Mouse (Mus musculus): ENCODE measurements around the gene Uhrf1bp1l. TPM values are rescaled to one million over a fixed set of nuclear protein-coding genes. Genes with fewer than 3 reads are reported as not detected.

Uhrf1bp1l gene
- polyA plus RNA-seq, 1 experiment = 56.8 TPM

- Histone ChIP-seq H3K27ac (ENCODE audit: insufficient read depth, low read length) (no peak overlapping the region), H3K4me1 (ENCODE audit: control insufficient read depth, insufficient read depth, low read length) (peaks cover 8% of the 10 kb centered on the region; the same call in 1 of the 2 replicates), H3K27me3 (ENCODE audit: control insufficient read depth, insufficient read depth, low read length) (no peaks in the 10 kb centered on the region), H3K4me3 (replicated peaks; ENCODE audit: insufficient read depth, low read depth, low read length) (no peak overlapping the region)
- 43% methylated on average over 5 of the region's 5 CpGs for WGBS
- DNase-seq = peak in 1 of 2 experiments; percentile 28
- no peak for TF ChIP-seq POLR2A (IDR thresholded peaks at IDR 0.05; ENCODE audit: borderline replicate concordance, insufficient read depth, low read length)
- TF ChIP-seq CTCF (IDR thresholded peaks at IDR 0.05; ENCODE audit: borderline replicate concordance, insufficient read depth, low read depth, low read length) = no peak
Observed at GRCm38 (mm10) chr10:89855251-89855875, 110.6 kb downstream of the Uhrf1bp1l start.

DNA sequence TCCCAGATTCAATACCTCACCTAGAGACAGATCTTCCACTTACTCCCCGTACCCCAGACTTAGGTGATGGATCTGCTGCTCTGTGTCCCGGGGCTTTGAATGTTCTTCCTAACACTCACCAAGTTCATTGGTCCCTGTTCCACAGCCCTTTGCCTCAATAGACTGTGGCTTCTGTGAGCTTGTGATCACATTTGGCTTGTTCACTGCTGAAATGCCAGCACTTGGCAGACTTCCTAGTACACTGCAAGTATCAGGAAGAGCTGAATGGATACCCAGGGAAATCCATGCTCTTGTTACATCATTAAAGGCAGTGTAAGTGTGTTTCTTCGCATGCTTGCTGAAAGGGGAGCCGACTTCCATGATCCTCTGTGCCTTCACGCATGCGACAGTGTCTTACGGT is 111.5 kb downstream of the Uhrf1bp1l start:
- H3K4me3 ChIP-seq (replicated peaks; ENCODE audit: insufficient read depth, low read depth, low read length) = no peak overlapping the region
- peaks cover 8% of the 10 kb centered on the region; the same call in 1 of the 2 replicates for H3K4me1 ChIP-seq (ENCODE audit: control insufficient read depth, insufficient read depth, low read length)
- DNase-seq = peak; percentile 57 to 82
- TF ChIP-seq POLR2A (IDR thresholded peaks at IDR 0.05; ENCODE audit: borderline replicate concordance, insufficient read depth, low read length) = no peak
- TF ChIP-seq CTCF (IDR thresholded peaks at IDR 0.05; ENCODE audit: borderline replicate concordance, insufficient read depth, low read depth, low read length) = no peak
- H3K27ac ChIP-seq (ENCODE audit: insufficient read depth, low read length) = no peak overlapping the region
- WGBS = 58% methylated on average over 7 of the region's 7 CpGs
- H3K27me3 ChIP-seq (ENCODE audit: control insufficient read depth, insufficient read depth, low read length) = no peaks in the 10 kb centered on the region

GRCm38 (mm10) chr10:89868211-89868610 is 123.4 kb downstream of the Uhrf1bp1l start:
- WGBS = 93% methylated on average over 4 of the region's 4 CpGs
- no peak for TF ChIP-seq CTCF (IDR thresholded peaks at IDR 0.05; ENCODE audit: borderline replicate concordance, insufficient read depth, low read depth, low read length)
- TF ChIP-seq POLR2A (IDR thresholded peaks at IDR 0.05; ENCODE audit: borderline replicate concordance, insufficient read depth, low read length) = no peak

DNA sequence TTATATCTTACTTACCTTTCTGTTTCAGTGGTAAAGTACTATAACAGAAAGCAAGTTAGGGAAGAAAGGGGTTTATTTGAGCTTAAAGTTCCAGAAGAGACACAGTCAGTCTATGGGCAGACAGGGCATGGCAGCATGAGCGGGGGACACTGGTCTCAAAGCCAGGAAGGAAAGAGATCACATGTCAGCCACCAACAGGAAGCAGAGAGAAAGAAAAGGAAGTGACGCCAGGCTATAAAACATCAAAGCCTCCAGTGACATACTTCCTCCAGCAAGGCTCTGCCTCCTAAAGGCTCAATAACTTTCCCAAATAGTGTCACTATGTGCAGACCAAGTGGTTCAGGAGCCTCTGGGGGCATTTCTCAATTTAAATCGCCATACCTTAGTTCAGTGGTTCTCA is 124.0 kb downstream of the Uhrf1bp1l start:
- no peak overlapping the region for H3K4me3 ChIP-seq (replicated peaks; ENCODE audit: insufficient read depth, low read depth, low read length)
- H3K27me3 ChIP-seq (ENCODE audit: control insufficient read depth, insufficient read depth, low read length) = no peaks in the 10 kb centered on the region
- no peak for DNase-seq
- no peaks in the 10 kb centered on the region for H3K4me1 ChIP-seq (ENCODE audit: control insufficient read depth, insufficient read depth, low read length)
- 96% methylated on average over 3 of the region's 3 CpGs for WGBS
- no peak overlapping the region for H3K27ac ChIP-seq (ENCODE audit: insufficient read depth, low read length)
- TF ChIP-seq POLR2A (IDR thresholded peaks at IDR 0.05; ENCODE audit: borderline replicate concordance, insufficient read depth, low read length) (no peak), CTCF (IDR thresholded peaks at IDR 0.05; ENCODE audit: borderline replicate concordance, insufficient read depth, low read depth, low read length) (no peak)

More at GRCm38 (mm10) chr10:89868211-89868610, 123.4 kb downstream of the Uhrf1bp1l start:
- no peak overlapping the region for H3K27ac ChIP-seq (ENCODE audit: insufficient read depth, low read length)
- H3K4me3 ChIP-seq (replicated peaks; ENCODE audit: insufficient read depth, low read depth, low read length) = no peak overlapping the region
- DNase-seq = no peak
- H3K4me1 ChIP-seq (ENCODE audit: control insufficient read depth, insufficient read depth, low read length) = no peaks in the 10 kb centered on the region
- H3K27me3 ChIP-seq (ENCODE audit: control insufficient read depth, insufficient read depth, low read length) = no peaks in the 10 kb centered on the region

Other genes with a start within 250 kb of the Uhrf1bp1l start
- 0.08 and 0.25 TPM in 2 replicates for gene Nr1h4, start 211.4 kb upstream of the Uhrf1bp1l start, polyA plus RNA-seq (2012; rRNA removed)
- 0.27 and 0.36 TPM in 2 replicates for gene Slc17a8, start 123.7 kb upstream of the Uhrf1bp1l start, polyA plus RNA-seq (2012; rRNA removed)
- 29.7 and 31.5 TPM in 2 replicates for gene Scyl2, start 58.7 kb upstream of the Uhrf1bp1l start, polyA plus RNA-seq (2012; rRNA removed)
- 18.0 and 18.7 TPM in 2 replicates for gene Actr6, start 12.7 kb upstream of the Uhrf1bp1l start, polyA plus RNA-seq (2012; rRNA removed)
- gene Anks1b, start 128.5 kb downstream of the Uhrf1bp1l start, polyA plus RNA-seq (2012; rRNA removed) = 162 and 181 TPM in 2 replicates

All from cerebellum, adult 2 months (tissue).